Mouse (Mus musculus): ENCODE data around the gene Abhd2.

- no peak for TF ChIP-seq CTCF (IDR thresholded peaks at IDR 0.05; ENCODE audit: control insufficient read depth, insufficient read depth, low read length)
- no peak for TF ChIP-seq POLR2A (IDR thresholded peaks at IDR 0.05; ENCODE audit: borderline replicate concordance, control insufficient read depth, low read depth, low read length)
Measured at GRCm38 (mm10) chr7:79315149-79315548, 42.1 kb downstream of the Abhd2 start.

Measured in bone marrow, adult 2 months (tissue).